Mouse (Mus musculus): ENCODE data around the gene Galnt10.

GRCm38 (mm10) chr11:57644245-57645017 is 811 bp upstream of the Galnt10 start:
- TF ChIP-seq POLR2A (IDR thresholded peaks at IDR 0.05; ENCODE audit: insufficient read length, low read depth) = no peak
- TF ChIP-seq MAX (IDR thresholded peaks at IDR 0.05; ENCODE audit: low read depth) = no peak
- no peak for TF ChIP-seq MYOG (IDR thresholded peaks at IDR 0.05; ENCODE audit: control insufficient read depth in 1 of 3, insufficient read depth in 1 of 3, insufficient read length in 2 of 3, low read depth in 2 of 3)
- no peak for TF ChIP-seq CEBPB (IDR thresholded peaks at IDR 0.05; ENCODE audit: insufficient read depth, poor library complexity, severe bottlenecking)
- TF ChIP-seq USF1 (IDR thresholded peaks at IDR 0.05; ENCODE audit: low read depth) = no peak
- TF ChIP-seq TCF12 (IDR thresholded peaks at IDR 0.05; ENCODE audit: insufficient read depth, poor library complexity, severe bottlenecking) = no peak
- TF ChIP-seq MYOD1 (IDR thresholded peaks at IDR 0.05; ENCODE audit: control insufficient read depth in 1 of 3, insufficient read length in 2 of 3, low read depth in 2 of 3) = no peak

Measured in myocyte (in vitro differentiated cells).